Mouse (Mus musculus): Measurements from ENCODE around the gene Eif5a. TPM values are rescaled to one million over a fixed set of nuclear protein-coding genes. Genes with fewer than 3 reads are reported as not detected.

Eif5a gene
- polyA plus RNA-seq, 1 experiment from 2014 or later: 1,081 TPM

- Histone ChIP-seq H3K36me3 (ENCODE audit: control insufficient read depth, insufficient read depth, low read length) (peaks cover 73% of the 10 kb centered on the region), H3K4me2 (ENCODE audit: low read length) (peak overlapping the region; percentile 95; the same call in 1 of the 2 replicates), H3K4me3 (ENCODE audit: control insufficient read depth in 1 of 2, insufficient read depth in 1 of 2, low read depth in 1 of 2, low read length in 2 of 2) (no peak overlapping the region), H3K9me3 (ENCODE audit: control insufficient read depth, low read length) (no peaks in the 10 kb centered on the region), H3K4me1 (ENCODE audit: control insufficient read depth in 2 of 2, insufficient read depth in 2 of 2, low read length in 2 of 2) (peaks cover 18 to 30% of the 10 kb centered on the region in 2 experiments), H3K27ac (replicated peaks in 1 of 2; ENCODE audit: control insufficient read depth in 1 of 2, insufficient read depth in 1 of 2, low read depth in 2 of 2, low read length in 2 of 2) (no peak overlapping the region), H3K27me3 (ENCODE audit: control insufficient read depth, insufficient read depth, low read length) (no peaks in the 10 kb centered on the region), H3K9ac (ENCODE audit: low read length) (0 out of 2 replicates have a peak overlapping the region, but pooled peaks have one; percentile 38)
- no peak for ATAC-seq (ENCODE audit: insufficient number of reproducible peaks, insufficient read depth, low FRiP score, low read depth)
- 48% methylated on average over 5 of the region's 5 CpGs for WGBS
Measured at GRCm38 (mm10) chr11:69915667-69916627, 5.8 kb downstream of the Eif5a start.

GRCm38 (mm10) chr11:69914917-69915430 lies 6.8 kb downstream of the Eif5a start:
- peak overlapping the region; percentile 87 for H3K9ac ChIP-seq (ENCODE audit: low read length)
- H3K36me3 ChIP-seq (ENCODE audit: control insufficient read depth, insufficient read depth, low read length): peaks cover 82% of the 10 kb centered on the region
- H3K4me1 ChIP-seq (ENCODE audit: control insufficient read depth in 2 of 2, insufficient read depth in 2 of 2, low read length in 2 of 2): peaks cover 18 to 30% of the 10 kb centered on the region in 2 experiments
- WGBS: 34% methylated on average over 9 of the region's 9 CpGs
- H3K4me3 ChIP-seq (ENCODE audit: control insufficient read depth in 1 of 2, insufficient read depth in 1 of 2, low read depth in 1 of 2, low read length in 2 of 2): peak overlapping the region; percentile 82 to 89
- no peaks in the 10 kb centered on the region for H3K9me3 ChIP-seq (ENCODE audit: control insufficient read depth, low read length)
- peak overlapping the region; percentile 95 for H3K4me2 ChIP-seq (ENCODE audit: low read length)
- H3K27ac ChIP-seq (replicated peaks in 1 of 2; ENCODE audit: control insufficient read depth in 1 of 2, insufficient read depth in 1 of 2, low read depth in 2 of 2, low read length in 2 of 2): no peak overlapping the region
- ATAC-seq (ENCODE audit: insufficient number of reproducible peaks, insufficient read depth, low FRiP score, low read depth): no peak
- H3K27me3 ChIP-seq (ENCODE audit: control insufficient read depth, insufficient read depth, low read length): no peaks in the 10 kb centered on the region

GRCm38 (mm10) chr11:69914372-69914764 lies 7.4 kb downstream of the Eif5a start:
- ATAC-seq (ENCODE audit: insufficient number of reproducible peaks, insufficient read depth, low FRiP score, low read depth): no peak
- H3K36me3 ChIP-seq (ENCODE audit: control insufficient read depth, insufficient read depth, low read length): peaks cover 88% of the 10 kb centered on the region
- 1% methylated on average over 17 of the region's 17 CpGs for WGBS

GRCm38 (mm10) chr11:69913554-69914371 lies 8.0 kb downstream of the Eif5a start, which contains the start of gene Gps2:
Gps2 (plus strand) TSS chr11:69913888.
- no peaks in the 10 kb centered on the region for H3K9me3 ChIP-seq (ENCODE audit: control insufficient read depth, low read length)
- peak within 1 kb of the TSS; percentile 55 to 88 for H3K27ac ChIP-seq (replicated peaks in 1 of 2; ENCODE audit: control insufficient read depth in 1 of 2, insufficient read depth in 1 of 2, low read depth in 2 of 2, low read length in 2 of 2)
- peak; percentile 84 for ATAC-seq (ENCODE audit: insufficient number of reproducible peaks, insufficient read depth, low FRiP score, low read depth)
- no peaks in the 10 kb centered on the region for H3K27me3 ChIP-seq (ENCODE audit: control insufficient read depth, insufficient read depth, low read length)
- H3K4me3 ChIP-seq (ENCODE audit: control insufficient read depth in 1 of 2, insufficient read depth in 1 of 2, low read depth in 1 of 2, low read length in 2 of 2): peak within 1 kb of the TSS; percentile 82 to 89
- 2% methylated on average over 61 of the region's 61 CpGs for WGBS
- peaks cover 88% of the 10 kb centered on the region for H3K36me3 ChIP-seq (ENCODE audit: control insufficient read depth, insufficient read depth, low read length)
- H3K4me1 ChIP-seq (ENCODE audit: control insufficient read depth in 2 of 2, insufficient read depth in 2 of 2, low read length in 2 of 2): peaks cover 13 to 21% of the 10 kb centered on the region in 2 experiments
- peak within 1 kb of the TSS; percentile 95 for H3K4me2 ChIP-seq (ENCODE audit: low read length)
- H3K9ac ChIP-seq (ENCODE audit: low read length): peak within 1 kb of the TSS; percentile 87

More at GRCm38 (mm10) chr11:69914372-69914764, 7.4 kb downstream of the Eif5a start:
- Histone ChIP-seq H3K27ac (replicated peaks in 1 of 2; ENCODE audit: control insufficient read depth in 1 of 2, insufficient read depth in 1 of 2, low read depth in 2 of 2, low read length in 2 of 2) (peak overlapping the region; percentile 55 to 88), H3K27me3 (ENCODE audit: control insufficient read depth, insufficient read depth, low read length) (no peaks in the 10 kb centered on the region), H3K9ac (ENCODE audit: low read length) (peak overlapping the region; percentile 87), H3K4me3 (ENCODE audit: control insufficient read depth in 1 of 2, insufficient read depth in 1 of 2, low read depth in 1 of 2, low read length in 2 of 2) (peak overlapping the region; percentile 82 to 89), H3K4me2 (ENCODE audit: low read length) (peak overlapping the region; percentile 95), H3K4me1 (ENCODE audit: control insufficient read depth in 2 of 2, insufficient read depth in 2 of 2, low read length in 2 of 2) (peaks cover 17 to 27% of the 10 kb centered on the region in 2 experiments), H3K9me3 (ENCODE audit: control insufficient read depth, low read length) (no peaks in the 10 kb centered on the region)

- peak overlapping the region; percentile 95 for H3K4me2 ChIP-seq (ENCODE audit: low read length)
- ATAC-seq (ENCODE audit: insufficient number of reproducible peaks, insufficient read depth, low FRiP score, low read depth): no peak
- H3K4me3 ChIP-seq (ENCODE audit: control insufficient read depth in 1 of 2, insufficient read depth in 1 of 2, low read depth in 1 of 2, low read length in 2 of 2): peak overlapping the region; percentile 82 to 89
- 0 out of 4 replicates have a peak overlapping the region, but pooled peaks of 1 of the 2 experiments have one; percentile 88 for H3K27ac ChIP-seq (replicated peaks in 1 of 2; ENCODE audit: control insufficient read depth in 1 of 2, insufficient read depth in 1 of 2, low read depth in 2 of 2, low read length in 2 of 2)
- peak overlapping the region; percentile 87 for H3K9ac ChIP-seq (ENCODE audit: low read length)
- peaks cover 88% of the 10 kb centered on the region for H3K36me3 ChIP-seq (ENCODE audit: control insufficient read depth, insufficient read depth, low read length)
- H3K9me3 ChIP-seq (ENCODE audit: control insufficient read depth, low read length): no peaks in the 10 kb centered on the region
- 76% methylated on average over 15 of the region's 15 CpGs for WGBS
- H3K27me3 ChIP-seq (ENCODE audit: control insufficient read depth, insufficient read depth, low read length): no peaks in the 10 kb centered on the region
- H3K4me1 ChIP-seq (ENCODE audit: control insufficient read depth in 2 of 2, insufficient read depth in 2 of 2, low read length in 2 of 2): peaks cover 13 to 20% of the 10 kb centered on the region in 2 experiments
Measured at GRCm38 (mm10) chr11:69912716-69913530, 8.8 kb downstream of the Eif5a start.

- no peaks in the 10 kb centered on the region for H3K9me3 ChIP-seq (ENCODE audit: control insufficient read depth, low read length)
- no peak overlapping the region for H3K27ac ChIP-seq (replicated peaks in 1 of 2; ENCODE audit: control insufficient read depth in 1 of 2, insufficient read depth in 1 of 2, low read depth in 2 of 2, low read length in 2 of 2)
- no peak for ATAC-seq (ENCODE audit: insufficient number of reproducible peaks, insufficient read depth, low FRiP score, low read depth)
- H3K4me1 ChIP-seq (ENCODE audit: control insufficient read depth in 2 of 2, insufficient read depth in 2 of 2, low read length in 2 of 2): peaks cover 13 to 20% of the 10 kb centered on the region in 2 experiments
- no peaks in the 10 kb centered on the region for H3K27me3 ChIP-seq (ENCODE audit: control insufficient read depth, insufficient read depth, low read length)
- H3K4me3 ChIP-seq (ENCODE audit: control insufficient read depth in 1 of 2, insufficient read depth in 1 of 2, low read depth in 1 of 2, low read length in 2 of 2): no peak overlapping the region
- H3K4me2 ChIP-seq (ENCODE audit: low read length): no peak overlapping the region
- H3K9ac ChIP-seq (ENCODE audit: low read length): no peak overlapping the region
- WGBS: 90% methylated on average over 6 of the region's 6 CpGs
- H3K36me3 ChIP-seq (ENCODE audit: control insufficient read depth, insufficient read depth, low read length): peaks cover 88% of the 10 kb centered on the region
Measured at GRCm38 (mm10) chr11:69911701-69912100, 10.1 kb downstream of the Eif5a start.
